Mouse (Mus musculus): ENCODE results near the gene Gnb5. TPM values are rescaled to one million over a fixed set of nuclear protein-coding genes. Genes with fewer than 3 reads are reported as not detected.
A peak's percentile ranks its signal among the peaks of the same experiment; 100 is the strongest.
"Not testable (repeated sequence)": the region's sequence is repeated elsewhere in the genome, so short reads cannot be mapped to it uniquely, and the experiment has no call there.

Gene Gnb5
- polyA plus RNA-seq, 1 experiment from 2014 or later: 4.5 TPM

DNA sequence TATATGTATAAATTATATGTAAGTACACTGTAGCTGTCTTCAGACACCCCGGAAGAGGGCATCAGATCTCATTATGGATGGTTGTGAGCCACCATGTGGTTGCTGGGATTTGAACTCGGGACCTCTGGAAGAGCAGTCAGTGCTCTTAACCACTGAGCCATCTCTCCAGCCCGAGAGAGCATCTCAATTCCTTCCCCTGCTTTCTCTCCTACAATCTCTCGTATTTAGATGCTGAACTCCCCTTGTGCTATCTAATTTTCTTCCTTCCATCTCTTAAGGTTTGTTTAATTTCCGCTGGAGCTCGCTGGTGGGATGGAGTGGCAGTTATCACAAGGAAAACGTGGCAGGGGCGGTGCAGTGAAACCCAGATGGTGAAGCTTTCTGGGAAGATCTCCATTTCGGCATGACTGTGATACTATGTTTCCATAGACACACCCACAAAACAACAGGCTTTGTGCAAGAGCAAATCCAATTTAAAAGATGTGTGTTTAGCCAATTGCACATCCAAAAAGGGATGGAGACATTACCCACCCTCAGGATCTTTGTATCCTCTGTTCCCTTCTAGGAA lies 51.1 kb downstream of the Gnb5 start:
- DNase-seq (ENCODE audit: low spot score): no peak

GRCm38 (mm10) chr9:75361699-75362098 lies 55.6 kb downstream of the Gnb5 start:
- peak; percentile 73 for DNase-seq (ENCODE audit: low spot score)

DNA sequence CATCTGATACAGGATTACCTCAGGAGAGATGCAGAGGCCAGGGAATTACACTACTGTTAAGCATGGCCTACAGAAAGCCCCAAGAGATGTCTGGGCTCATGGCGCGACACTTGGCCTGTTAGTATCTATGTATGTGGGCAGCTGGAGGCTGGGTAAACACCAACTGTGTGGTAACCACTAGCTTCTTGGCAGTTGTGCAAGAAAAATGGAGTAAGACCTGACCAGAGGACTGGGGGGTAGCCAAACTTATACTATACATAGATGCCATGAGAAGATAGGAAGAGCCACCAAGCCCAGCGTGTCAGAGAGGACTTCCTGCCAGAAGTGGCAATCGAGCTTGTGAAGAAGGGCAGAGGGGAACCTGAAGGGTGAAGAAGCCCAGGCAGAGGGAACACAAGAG lies 56.1 kb downstream of the Gnb5 start:
- no peak for DNase-seq (ENCODE audit: low spot score)

DNA sequence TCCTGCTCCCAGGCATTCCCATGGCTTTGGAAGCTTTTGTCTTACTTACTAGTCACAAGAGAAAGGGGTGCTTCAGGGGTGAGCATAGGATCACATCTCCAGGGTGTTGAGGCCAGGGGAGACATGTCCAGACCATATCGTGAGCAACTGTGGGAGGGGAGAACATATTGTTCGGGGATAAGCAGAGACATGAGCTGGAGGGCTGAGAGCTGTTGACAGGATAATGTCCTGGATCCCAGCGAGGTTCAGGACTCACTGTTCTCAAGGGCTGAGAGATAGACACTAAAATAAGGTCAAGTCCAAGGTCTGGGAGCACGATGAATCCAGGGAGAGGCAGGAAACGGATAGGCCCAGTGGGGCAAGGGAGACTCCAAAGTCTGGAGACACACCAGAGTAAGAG lies 56.9 kb downstream of the Gnb5 start:
- DNase-seq (ENCODE audit: low spot score): no peak

DNA sequence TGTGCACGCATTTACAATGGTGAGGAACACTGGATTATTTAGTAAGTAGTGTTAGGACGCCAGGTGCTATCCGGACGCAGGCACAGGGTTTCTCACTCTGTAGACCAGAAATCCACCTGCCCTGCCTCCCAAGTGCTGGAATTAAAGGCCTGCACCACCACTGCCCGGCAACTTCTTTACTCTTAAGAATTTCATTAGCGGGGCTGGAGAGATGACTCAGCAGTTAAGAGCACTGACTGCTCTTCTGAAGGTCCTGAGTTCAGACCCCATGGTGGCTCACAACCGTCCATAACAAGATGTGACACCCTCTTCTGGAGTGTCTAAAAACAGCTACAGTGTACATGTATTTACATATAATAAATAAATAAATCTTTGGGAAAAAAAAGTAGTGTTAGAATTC lies 57.6 kb downstream of the Gnb5 start:
- DNase-seq (ENCODE audit: low spot score): not testable (repeated sequence)

- no peak for DNase-seq (ENCODE audit: low spot score)
Measured at GRCm38 (mm10) chr9:75365195-75365594, 59.1 kb downstream of the Gnb5 start.

DNA sequence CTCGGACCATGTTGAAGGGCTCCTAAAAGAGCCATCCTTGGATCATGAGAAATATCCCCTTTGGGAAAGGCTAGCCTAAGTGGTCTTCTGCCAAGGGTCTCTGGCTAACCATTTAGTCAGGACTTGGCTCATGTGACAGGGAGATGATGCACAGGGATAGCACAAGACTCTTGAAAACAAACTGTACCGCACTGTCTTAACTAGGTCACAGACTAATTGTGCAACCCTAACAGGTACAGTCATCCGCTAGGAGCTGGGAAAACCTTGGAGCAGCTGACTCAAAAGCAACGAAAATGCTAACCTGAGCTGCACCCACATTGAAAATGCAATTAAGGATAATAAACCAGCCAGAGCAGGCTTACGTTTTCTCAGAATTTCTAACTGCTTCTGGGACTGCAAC lies 60.1 kb downstream of the Gnb5 start:
- DNase-seq (ENCODE audit: low spot score): no peak

DNA sequence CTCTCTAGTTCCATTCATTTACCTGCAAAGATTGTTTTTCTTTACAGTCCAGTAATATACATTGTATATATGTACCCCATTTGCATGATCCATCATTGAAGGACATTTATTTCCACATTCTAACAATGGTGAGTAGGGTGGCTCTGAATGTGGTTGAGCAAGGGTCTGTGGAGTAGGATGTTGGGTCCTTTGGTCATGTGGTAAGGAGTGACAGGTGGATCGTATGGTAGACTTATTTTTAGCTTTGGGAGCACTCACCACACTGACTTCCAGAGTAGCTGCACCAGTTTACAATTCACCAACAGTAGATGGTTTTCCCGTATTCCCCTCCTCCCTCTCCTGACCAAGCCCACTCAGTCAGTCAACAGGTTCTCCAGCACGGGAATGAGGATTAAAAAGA lies 62.7 kb downstream of the Gnb5 start:
- no peak for DNase-seq (ENCODE audit: low spot score)

GRCm38 (mm10) chr9:75375606-75376005 lies 69.5 kb downstream of the Gnb5 start:
- DNase-seq (ENCODE audit: low spot score): no peak

DNA sequence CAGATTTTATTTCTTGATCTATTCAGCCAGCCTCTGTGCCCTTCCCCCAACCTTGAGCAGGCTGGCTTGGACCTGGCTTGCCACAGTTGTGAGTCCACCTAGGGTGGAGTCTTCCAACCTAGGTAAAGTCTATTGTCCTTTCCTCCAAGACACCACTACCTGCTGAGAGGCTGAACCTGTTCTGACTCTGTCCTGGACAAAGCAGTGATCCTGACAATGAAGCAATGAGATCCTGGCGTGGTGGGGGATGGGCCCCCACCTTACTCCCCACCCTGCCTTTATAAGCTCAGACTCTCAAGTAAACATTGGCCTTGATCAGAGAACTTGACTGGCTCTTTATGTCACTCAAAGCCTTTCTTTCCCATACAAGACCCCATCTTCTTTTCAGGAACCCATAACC lies 70.3 kb downstream of the Gnb5 start:
- DNase-seq (ENCODE audit: low spot score): no peak

GRCm38 (mm10) chr9:75378774-75379173 lies 72.7 kb downstream of the Gnb5 start:
- no peak for DNase-seq (ENCODE audit: low spot score)

- no peak for DNase-seq (ENCODE audit: low spot score)
Measured at GRCm38 (mm10) chr9:75382825-75383224, 76.7 kb downstream of the Gnb5 start.

- DNase-seq (ENCODE audit: low spot score): peak; percentile 28
Measured at GRCm38 (mm10) chr9:75383785-75384184, 77.7 kb downstream of the Gnb5 start.

DNA sequence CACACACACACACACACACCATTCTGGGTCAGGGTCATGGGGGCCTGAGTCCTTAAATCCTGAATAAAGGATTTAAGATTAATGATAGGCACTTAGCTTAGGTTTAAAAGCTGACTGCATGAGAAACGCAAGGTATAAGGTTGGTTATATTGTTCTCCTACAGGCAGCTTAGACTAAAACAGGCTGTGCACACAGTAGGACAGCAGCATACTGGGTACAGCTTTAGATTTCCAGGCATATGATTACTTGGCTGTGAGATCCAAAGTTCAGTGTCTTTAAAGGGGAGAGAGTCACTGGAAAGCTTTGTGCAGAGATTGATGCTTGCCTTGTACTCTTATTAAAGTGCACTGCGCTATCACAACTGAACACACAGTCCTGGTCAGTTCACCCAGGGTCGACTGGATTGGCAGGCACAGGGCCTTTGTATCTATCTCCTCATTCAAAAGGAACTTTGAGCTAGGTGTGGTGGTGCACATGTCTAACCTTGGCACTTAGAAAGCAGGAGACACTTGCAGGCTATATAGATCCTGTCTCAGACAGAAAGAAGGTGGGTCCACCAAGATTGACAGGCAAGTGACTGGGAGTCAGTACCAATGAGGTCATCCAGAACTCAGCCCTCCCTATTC lies 78.4 kb downstream of the Gnb5 start:
- no peak for DNase-seq (ENCODE audit: low spot score)

GRCm38 (mm10) chr9:75385218-75385974 lies 79.3 kb downstream of the Gnb5 start:
- DNase-seq (ENCODE audit: low spot score): no peak

GRCm38 (mm10) chr9:75393251-75393650 lies 87.2 kb downstream of the Gnb5 start:
- no peak for DNase-seq (ENCODE audit: low spot score)

Other genes starting within 250 kb of the Gnb5 start
- gene Myo5a, start 235.3 kb upstream of the Gnb5 start, polyA plus RNA-seq (2015; fragmentation: Nextera tagmentation; extraction: Ambion mirVana): 5.5 and 5.7 TPM in 2 replicates
- gene Myo5c, start 74.3 kb upstream of the Gnb5 start, polyA plus RNA-seq (2015; fragmentation: Nextera tagmentation; extraction: Ambion mirVana): 0.44 and 0.98 TPM in 2 replicates
- not detected in 2 replicates for gene Bcl2l10, start 41.5 kb downstream of the Gnb5 start, polyA plus RNA-seq (2015; fragmentation: Nextera tagmentation; extraction: Ambion mirVana)
- 47.4 and 51.9 TPM in 2 replicates for gene Mapk6, start 103.7 kb downstream of the Gnb5 start, polyA plus RNA-seq (2015; fragmentation: Nextera tagmentation; extraction: Ambion mirVana)
- gene Leo1, start 135.2 kb downstream of the Gnb5 start, polyA plus RNA-seq (2015; fragmentation: Nextera tagmentation; extraction: Ambion mirVana): 41.7 and 44.5 TPM in 2 replicates

Data from thymus, postnatal 0 days (tissue).